Mouse (Mus musculus) stomach, postnatal 0 days (tissue): ENCODE measurements around the gene Tbc1d17. TPM values are rescaled to one million over a fixed set of nuclear protein-coding genes. Genes with fewer than 3 reads are reported as not detected.

ENCODE experiments used
- ATAC-seq: fragments of 200-750 bp; cut with Nextera tagmentation; 2 replicates; pipeline ENCODE4 v1.8.0; 2017; ENCODE audit not compliant: low FRiP score, low TSS enrichment
- DNase-seq: peaks from one replicate; pipeline ENCODE4 v3.0.0-alpha.2; 2016; ENCODE audit warnings: low spot score
- H3K27ac ChIP-seq: fragments of 300-500 bp; sonication (generic); replicated peaks from 2 replicates; pipeline ENCODE4 v1.5.1; 2014; ENCODE audit warnings: mild to moderate bottlenecking, control low read depth
- H3K27me3 ChIP-seq: fragments of 300-500 bp; sonication (generic); 2 replicates; pipeline ENCODE4 v1.6.1; 2014; ENCODE audit warnings: low read length; ENCODE audit not compliant: control insufficient read depth, insufficient read depth
- H3K36me3 ChIP-seq: fragments of 300-500 bp; sonication (generic); 2 replicates; pipeline ENCODE4 v1.6.1; 2014; ENCODE audit warnings: low read length, mixed read lengths; ENCODE audit not compliant: control insufficient read depth, insufficient read depth
- H3K4me1 ChIP-seq: fragments of 300-500 bp; sonication (generic); replicated peaks from 2 replicates; pipeline ENCODE4 v1.6.1; 2014; ENCODE audit warnings: antibody characterized with exemption; ENCODE audit not compliant: control insufficient read depth, insufficient read depth
- H3K4me2 ChIP-seq: fragments of 300-500 bp; sonication (generic); replicated peaks from 2 replicates; pipeline ENCODE4 v1.6.1; 2014; ENCODE audit warnings: low read depth, mild to moderate bottlenecking, control low read depth, moderate library complexity
- H3K4me3 ChIP-seq: fragments of 300-500 bp; sonication (generic); 2 replicates; pipeline ENCODE4 v1.5.1; 2014; ENCODE audit warnings: low read depth, low read length, control low read depth
- H3K9ac ChIP-seq: fragments of 300-500 bp; sonication (generic); 2 replicates; pipeline ENCODE4 v1.6.1; 2014; ENCODE audit warnings: mild to moderate bottlenecking, low read length, control low read depth, mixed read lengths
- H3K9me3 ChIP-seq: fragments of 300-500 bp; sonication (generic); 2 replicates; pipeline ENCODE4 v1.6.1; 2016; ENCODE audit warnings: low read length; ENCODE audit not compliant: control insufficient read depth
- CTCF ChIP-seq: IDR thresholded peaks from 2 replicates; pipeline ENCODE4 v1.5.1; 2016; ENCODE audit warnings: antibody characterized with exemption, low read depth, mild to moderate bottlenecking, moderate library complexity
- EP300 ChIP-seq: optimal IDR thresholded peaks from 2 replicates; pipeline ENCODE3; 2016; ENCODE audit warnings: antibody characterized with exemption
- WGBS: fragments of 180-500 bp; shearing (Covaris S2); extraction: QIAGEN DNeasy Blood & Tissue Kit; methylation state at CpG from one replicate; pipeline ENCODE4 v1.1.7; 2014; 5-methylcytosine and 5-hydroxymethylcytosine counted together
- polyA plus RNA-seq: library from polyadenylated mRNA; unstranded; fragments of >200 nt; fragmentation: Nextera tagmentation; extraction: Ambion mirVana; gene quantifications from 2 replicates; pipeline ENCODE4 v1.2.1, GENCODE M21; 2015

Gene Tbc1d17
- 45.4 and 48.0 TPM in 2 replicates for polyA plus RNA-seq

DNA sequence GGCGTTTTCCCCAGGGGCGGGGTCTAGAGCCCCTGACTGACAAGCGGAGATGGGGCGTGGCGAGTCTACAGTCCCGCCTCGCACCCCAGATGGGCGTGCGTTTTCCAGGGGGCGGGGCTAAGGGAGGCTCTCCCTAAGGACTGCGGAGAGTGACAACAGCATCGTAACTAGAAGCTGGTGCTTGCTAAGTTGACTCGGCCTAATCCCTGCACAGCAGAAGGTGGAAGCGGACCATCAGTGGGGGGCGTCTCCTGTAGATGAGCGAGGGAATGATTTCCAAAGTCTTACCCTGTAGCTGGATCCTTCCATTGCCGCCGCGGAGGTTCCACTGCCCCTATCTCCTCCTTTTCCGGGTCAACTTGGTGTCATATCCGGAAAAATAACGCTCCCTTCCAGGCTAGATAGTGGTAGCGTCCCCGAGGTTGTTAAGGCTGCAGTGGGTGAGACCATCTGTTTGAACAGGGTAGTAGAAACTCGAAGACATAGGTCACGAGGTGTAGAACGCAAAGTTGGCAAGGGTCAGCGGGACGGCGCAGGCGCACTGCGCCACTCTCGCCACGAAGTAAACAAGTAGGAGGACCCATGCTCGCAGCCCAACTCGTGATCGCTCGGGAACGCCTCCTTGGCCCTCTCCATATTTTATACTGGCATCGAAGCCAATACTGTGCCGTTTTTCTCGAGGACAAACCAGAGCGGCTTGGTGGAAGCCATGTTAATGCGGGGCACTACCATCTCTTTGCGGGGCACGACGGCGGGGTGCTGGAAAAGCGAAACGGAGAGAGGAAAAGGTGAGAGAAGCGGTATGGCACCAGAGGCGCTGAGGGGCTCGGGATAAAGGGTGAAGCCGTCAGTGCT, at the start of gene Tbc1d17, which contains the start of gene Akt1s1:
Tbc1d17 (minus strand) TSS at position 519 of the 855 bp plus-strand sequence.
Akt1s1 (plus strand) TSS at position 431 of the 855 bp plus-strand sequence.
- H3K27ac ChIP-seq: peak within 1 kb of the TSS; percentile 98
- ATAC-seq (peak; percentile 90), DNase-seq (peak; percentile 98)
- no peak for TF ChIP-seq CTCF
- peak; percentile 70 for TF ChIP-seq EP300
- H3K4me3 ChIP-seq: peak within 1 kb of the TSS; percentile 81
- H3K4me1 ChIP-seq: peaks cover 12% of the 10 kb centered on the region
- peak within 1 kb of the TSS; percentile 88 for H3K9ac ChIP-seq
- H3K4me2 ChIP-seq: peak within 1 kb of the TSS; percentile 83
- no peaks in the 10 kb centered on the region for H3K27me3 ChIP-seq
- under 1% methylated on average over 54 of the region's 54 CpGs for WGBS
- H3K9me3 ChIP-seq: no peaks in the 10 kb centered on the region
- H3K36me3 ChIP-seq: peaks cover 19% of the 10 kb centered on the region

DNA sequence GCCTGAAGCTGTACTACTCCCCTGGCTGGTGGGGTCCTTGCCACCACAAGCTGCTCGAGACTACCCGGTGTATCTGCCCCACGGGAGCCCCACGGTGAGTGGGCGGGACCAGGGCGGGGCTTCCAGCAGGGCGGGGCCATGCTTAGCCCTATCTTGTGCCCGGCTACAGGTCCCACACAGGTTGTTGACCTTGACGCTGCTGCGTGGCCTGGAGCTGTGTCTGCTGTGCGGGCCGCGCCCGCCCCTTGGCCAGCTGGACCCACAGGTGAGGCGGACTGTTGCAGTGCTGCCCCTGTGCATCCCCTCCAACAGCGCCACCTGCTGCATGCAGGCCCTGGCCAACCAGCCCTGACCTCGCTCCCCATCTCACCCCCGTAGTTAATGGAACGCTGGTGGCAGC, 49.7 kb upstream of the Tbc1d17 start:
- Histone ChIP-seq H3K9me3 (no peaks in the 10 kb centered on the region), H3K4me2 (peak overlapping the region; percentile 29), H3K27me3 (no peaks in the 10 kb centered on the region), H3K4me1 (no peaks in the 10 kb centered on the region; the same call in none of the 2 replicates), H3K27ac (no peak overlapping the region), H3K9ac (no peak overlapping the region), H3K36me3 (peaks cover 6% of the 10 kb centered on the region), H3K4me3 (no peak overlapping the region)
- TF ChIP-seq EP300: no peak
- TF ChIP-seq CTCF: peak; percentile 64
- DNase-seq: peak; percentile 78
- ATAC-seq: peak; percentile 25
- WGBS: 33% methylated on average over 19 of the region's 19 CpGs

DNA sequence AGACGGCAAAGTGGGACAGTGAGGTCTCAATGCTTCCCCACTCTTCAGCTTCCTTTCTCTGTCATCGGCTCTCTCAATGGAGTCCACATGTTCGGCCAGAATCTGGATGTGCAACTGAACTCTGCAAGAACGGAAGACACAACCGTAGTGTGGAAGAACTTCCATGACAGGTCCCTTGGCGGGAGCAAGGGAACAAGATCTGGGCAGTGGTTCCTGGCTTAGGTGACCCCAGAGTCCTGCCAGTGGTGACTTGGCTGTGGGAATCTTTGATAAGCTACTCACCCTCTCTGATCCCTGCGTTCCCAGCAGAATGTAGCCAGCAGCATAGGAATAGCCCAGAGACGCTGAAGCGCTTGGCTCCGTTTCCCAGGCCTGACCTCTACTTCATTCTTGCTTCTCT, 47.6 kb upstream of the Tbc1d17 start:
- peak overlapping the region; percentile 72 for H3K4me2 ChIP-seq
- no peak for TF ChIP-seq EP300
- TF ChIP-seq CTCF: no peak
- peaks cover 5% of the 10 kb centered on the region for H3K36me3 ChIP-seq
- peak overlapping the region; percentile 67 for H3K9ac ChIP-seq
- peak overlapping the region; percentile 65 for H3K4me3 ChIP-seq
- no peaks in the 10 kb centered on the region; the same call in none of the 2 replicates for H3K4me1 ChIP-seq
- ATAC-seq (no peak), DNase-seq (no peak)
- WGBS: 28% methylated on average over 10 of the region's 10 CpGs
- no peaks in the 10 kb centered on the region for H3K27me3 ChIP-seq
- H3K27ac ChIP-seq: peak overlapping the region; percentile 86
- H3K9me3 ChIP-seq: no peaks in the 10 kb centered on the region

DNA sequence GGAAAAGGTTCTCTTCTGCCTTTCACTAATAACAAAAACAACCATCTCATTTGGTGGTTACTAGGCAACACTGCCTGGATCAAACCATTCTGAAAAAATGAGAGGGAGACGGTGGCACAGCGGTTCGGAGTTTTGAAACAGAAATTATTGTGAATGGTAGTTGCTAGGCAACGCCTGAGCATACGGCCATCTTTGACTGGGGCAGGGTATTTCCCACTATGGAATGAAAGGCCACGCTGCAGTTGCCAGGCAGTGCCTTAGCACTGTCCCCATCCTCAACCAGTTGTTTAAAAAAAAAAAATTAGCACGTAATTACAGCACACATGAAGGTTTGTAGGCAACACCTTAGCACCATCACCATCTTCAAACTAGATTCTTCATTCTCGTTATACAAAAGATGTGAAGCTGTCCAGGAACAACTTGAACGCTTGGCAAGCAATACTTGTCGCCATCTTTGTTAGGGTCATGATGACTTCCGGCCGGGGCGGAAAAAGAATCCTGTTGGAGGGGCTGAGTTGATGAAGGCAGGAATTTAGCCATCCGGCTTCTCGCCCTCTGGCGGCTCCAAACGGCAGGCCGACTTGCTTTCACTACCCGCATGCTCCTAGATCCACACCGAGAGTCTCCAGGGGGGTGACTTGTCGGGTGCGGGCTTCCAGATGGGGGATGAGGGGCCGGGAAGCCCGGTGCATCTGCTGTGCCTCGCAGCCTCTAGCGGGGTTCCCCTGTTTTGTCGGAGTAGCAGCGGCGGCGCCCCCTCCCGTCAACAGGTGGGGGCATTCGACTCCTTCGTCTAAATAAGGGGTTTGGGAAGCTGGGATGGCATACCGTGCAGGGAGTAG, 46.9 kb upstream of the Tbc1d17 start, which contains the start of gene Fuz:
Fuz (plus strand) TSS at position 487 of the 842 bp plus-strand sequence.
- ATAC-seq (peak; percentile 55), DNase-seq (peak; percentile 88)
- Histone ChIP-seq H3K36me3 (peaks cover 5% of the 10 kb centered on the region), H3K4me1 (peaks cover under 1% of the 10 kb centered on the region; the same call in 1 of the 2 replicates), H3K4me2 (peak within 1 kb of the TSS; percentile 72), H3K9me3 (no peaks in the 10 kb centered on the region), H3K27me3 (no peaks in the 10 kb centered on the region), H3K9ac (peak within 1 kb of the TSS; percentile 67), H3K27ac (peak within 1 kb of the TSS; percentile 86), H3K4me3 (peak within 1 kb of the TSS; percentile 65)
- TF ChIP-seq CTCF (peak; percentile 76), EP300 (peak; percentile 81)
- under 1% methylated on average over 34 of the region's 34 CpGs for WGBS

DNA sequence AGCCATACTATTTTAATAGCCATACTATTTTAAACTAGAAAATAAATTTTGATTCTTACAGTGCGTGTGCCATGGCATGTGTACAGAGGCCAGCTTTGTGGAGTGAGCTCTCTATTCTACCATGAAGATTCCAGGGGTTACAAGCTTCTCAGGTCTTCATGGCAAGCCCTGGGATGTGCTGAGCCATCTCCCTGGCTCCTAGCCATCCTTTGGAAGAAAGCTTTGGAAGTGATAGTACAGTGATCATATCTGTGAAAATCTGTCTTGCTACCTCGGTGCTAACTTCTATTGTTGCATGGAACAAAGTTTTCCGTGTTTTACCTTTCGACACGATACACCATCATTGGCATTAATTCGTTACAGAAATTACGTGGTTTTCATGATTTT, 46.3 kb upstream of the Tbc1d17 start:
- ATAC-seq: no peak

More for the DNA sequence above, 46.3 kb upstream of the Tbc1d17 start:
- no peak for TF ChIP-seq CTCF
- TF ChIP-seq EP300: no peak
- peak overlapping the region; percentile 65; the same call in 1 of the 2 replicates for H3K4me3 ChIP-seq
- no peaks in the 10 kb centered on the region for H3K9me3 ChIP-seq
- H3K4me2 ChIP-seq: peak overlapping the region; percentile 72
- H3K27me3 ChIP-seq: no peaks in the 10 kb centered on the region
- 61% methylated on average over 7 of the region's 7 CpGs for WGBS
- peaks cover 4% of the 10 kb centered on the region; the same call in 1 of the 2 replicates for H3K4me1 ChIP-seq
- H3K9ac ChIP-seq: no peak overlapping the region
- DNase-seq: no peak
- H3K27ac ChIP-seq: no peak overlapping the region
- peaks cover 5% of the 10 kb centered on the region for H3K36me3 ChIP-seq
